Mouse (Mus musculus): ENCODE data around the gene Wdr63.

DNA sequence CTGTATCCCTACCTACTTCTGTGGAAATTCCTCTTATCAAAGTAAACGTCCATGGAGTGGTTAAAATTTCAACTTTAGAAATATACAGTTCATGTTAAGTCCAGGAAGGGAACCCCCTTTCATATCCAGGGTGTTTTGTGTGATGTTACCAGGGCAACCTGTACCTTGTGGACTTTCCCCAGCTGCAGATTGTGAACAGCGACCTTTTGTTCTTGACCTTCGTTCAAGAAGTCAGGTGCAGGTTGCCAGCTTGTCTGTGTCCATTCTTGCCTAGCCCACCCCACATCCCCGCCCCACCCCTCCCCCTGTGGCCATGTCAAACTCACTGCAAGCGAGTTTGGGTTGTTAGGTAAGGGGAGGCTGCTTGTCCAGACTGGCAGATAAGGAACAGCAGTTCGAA, 80.8 kb downstream of the Wdr63 start:
- no peak for TF ChIP-seq FLI1 (IDR thresholded peaks at IDR 0.05; ENCODE audit: low read length)
- TF ChIP-seq GATA1 (IDR thresholded peaks at IDR 0.05; ENCODE audit: borderline replicate concordance, low read length): no peak
